Mouse (Mus musculus): ENCODE measurements around the gene Sox1.

Sox1 gene

GRCm38 (mm10) chr8:12389116-12389471 lies 6.0 kb upstream of the Sox1 start:
- DNase-seq (ENCODE audit: low read depth, low spot score): no peak

- no peak for DNase-seq (ENCODE audit: low read depth, low spot score)
Observed at GRCm38 (mm10) chr8:12389801-12390639, 5.1 kb upstream of the Sox1 start.

DNA sequence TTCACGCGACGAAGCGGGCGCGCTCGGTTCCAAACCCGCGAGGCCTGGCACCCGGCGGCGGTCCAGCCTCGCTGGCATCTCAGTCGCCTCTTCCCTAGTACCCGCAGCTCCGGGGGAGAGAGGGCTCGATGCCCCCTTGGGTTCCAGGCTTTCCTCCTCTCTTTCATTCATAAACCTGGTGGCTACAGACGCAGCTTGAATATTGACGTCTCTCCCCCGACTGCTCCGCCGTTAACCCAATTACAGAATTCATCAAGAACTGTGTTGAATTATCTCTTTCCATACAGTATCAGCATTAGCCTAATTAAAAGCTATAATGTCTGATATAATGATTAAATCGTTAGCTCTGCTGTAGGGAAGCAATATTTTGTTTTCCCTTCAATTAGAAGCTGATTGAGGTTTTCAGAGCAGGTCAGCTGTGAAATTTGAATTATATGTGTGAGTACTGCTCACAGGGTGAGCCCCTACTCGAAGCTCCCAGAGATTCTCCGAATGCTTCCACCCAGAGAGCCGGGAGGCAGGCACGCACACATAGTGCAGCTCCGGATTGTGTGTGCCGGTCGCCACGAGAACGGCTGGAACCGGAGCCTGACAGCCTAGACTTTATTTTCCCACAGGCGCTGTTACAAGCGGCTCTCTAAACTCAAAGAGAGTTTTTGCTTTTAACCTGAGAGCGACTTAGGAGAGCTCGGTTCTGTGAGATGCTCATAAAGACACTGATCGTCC lies 4.3 kb upstream of the Sox1 start:
- no peak for DNase-seq (ENCODE audit: low read depth, low spot score)

DNA sequence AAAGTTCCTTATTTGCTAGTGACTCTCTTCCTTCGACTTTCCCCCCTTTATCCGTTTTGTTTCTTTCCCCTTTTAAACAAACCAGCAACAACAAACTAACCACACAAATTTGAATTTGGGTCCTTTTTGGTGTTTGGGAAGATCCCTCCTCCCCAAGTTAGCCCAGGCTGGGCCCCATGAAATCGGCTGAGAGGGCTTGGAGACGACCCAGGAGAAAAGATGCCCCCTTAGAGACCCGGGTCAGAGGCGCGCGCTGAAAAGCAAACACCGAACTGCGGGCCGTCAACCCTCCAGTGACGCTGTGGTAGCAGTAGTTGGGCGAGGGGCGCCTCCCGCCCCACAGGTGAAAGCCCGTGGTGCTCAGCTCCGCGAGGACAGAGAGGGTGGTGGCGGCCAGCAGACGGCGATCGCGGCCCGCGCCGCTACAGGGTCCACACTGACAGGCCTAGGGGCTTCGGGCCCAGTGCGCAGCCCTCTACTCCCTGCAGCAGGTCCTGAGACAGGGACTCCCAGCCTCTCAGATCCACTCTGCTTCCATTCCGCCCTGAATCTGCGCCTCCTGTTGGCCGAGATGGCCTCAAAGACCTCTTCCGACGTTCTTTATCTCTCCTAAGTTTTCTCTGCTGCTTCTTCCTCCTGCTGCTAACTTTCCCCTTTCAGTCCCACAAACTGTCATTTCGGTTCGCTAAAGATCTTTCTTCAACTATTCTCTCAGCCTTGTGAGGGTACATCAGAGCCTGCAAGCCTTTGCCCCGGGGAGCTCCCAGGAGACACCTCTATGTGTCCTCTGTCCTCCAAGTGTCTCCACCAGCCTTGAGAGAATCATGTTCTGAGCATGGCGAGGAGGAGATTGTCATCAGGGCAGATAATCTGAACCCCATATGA lies 3.5 kb upstream of the Sox1 start:
- no peak for DNase-seq (ENCODE audit: low read depth, low spot score)

DNA sequence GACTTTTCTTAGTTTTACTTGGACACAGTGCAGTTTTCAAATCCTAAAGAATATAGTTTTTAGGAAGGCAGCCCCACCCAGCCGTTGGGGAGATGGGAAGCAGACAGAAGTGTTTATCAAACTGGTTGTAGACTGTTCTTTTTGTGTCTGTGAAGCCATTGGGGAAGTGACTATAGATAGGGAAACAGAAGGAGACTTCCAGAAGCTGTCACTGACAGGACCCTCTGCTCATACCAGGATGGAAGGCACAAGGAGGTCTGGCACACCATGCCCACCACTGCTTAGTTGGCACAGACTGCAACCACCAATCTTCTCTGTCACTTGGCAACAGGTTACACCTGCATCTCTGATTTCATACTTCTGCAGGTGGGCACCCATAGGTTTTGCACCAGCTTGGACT lies 2.3 kb upstream of the Sox1 start:
- DNase-seq (ENCODE audit: low read depth, low spot score): no peak

- DNase-seq (ENCODE audit: low read depth, low spot score): no peak
Observed at GRCm38 (mm10) chr8:12394385-12395000, 602 bp upstream of the Sox1 start.

- no peak for DNase-seq (ENCODE audit: low read depth, low spot score)
Observed at GRCm38 (mm10) chr8:12396501-12397345, 1.6 kb downstream of the Sox1 start.

- DNase-seq (ENCODE audit: low read depth, low spot score): no peak
Observed at GRCm38 (mm10) chr8:12397346-12397925, 2.3 kb downstream of the Sox1 start.

DNA sequence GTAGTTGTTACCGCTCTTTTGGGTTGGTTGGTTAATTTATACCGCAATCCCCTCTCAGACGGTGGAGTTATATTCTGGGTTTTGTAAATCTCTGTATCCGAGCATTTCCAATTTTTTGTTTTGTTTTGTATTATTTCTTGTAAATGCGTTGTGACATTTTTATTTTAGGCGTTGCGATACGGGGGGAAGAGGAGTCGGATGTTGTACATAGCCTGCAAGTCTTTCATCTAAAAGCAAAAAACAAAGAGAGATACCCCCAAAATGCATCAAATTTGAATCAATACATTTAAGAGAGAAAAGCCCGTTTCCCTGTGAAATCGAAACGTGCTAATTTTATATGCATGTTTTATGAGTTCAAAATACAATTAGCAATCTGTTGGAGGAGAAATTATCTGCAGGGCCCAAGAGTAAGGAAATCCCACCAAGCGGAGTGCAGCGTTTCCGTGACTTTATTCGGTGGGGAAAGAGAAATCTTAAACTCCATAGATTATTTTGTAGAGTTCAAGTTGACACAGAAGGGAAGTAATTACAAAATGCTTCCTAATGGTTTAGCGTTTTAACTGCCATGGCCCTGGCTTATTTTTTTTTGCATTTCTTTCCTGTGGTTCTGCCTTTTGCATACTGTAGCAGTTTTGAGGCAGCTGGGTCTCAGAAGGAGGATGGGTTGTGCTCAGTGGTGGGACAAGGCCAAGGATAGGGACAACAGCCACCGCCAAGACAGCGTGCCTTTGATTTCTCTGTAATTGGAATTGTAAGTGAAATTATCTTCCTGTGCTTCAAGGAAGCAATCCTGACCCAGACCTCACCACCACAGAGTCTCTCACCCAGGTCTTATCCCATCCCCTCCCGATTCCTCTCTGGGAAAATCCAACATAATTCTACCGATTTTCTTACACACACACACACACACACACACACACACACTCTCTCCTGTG lies 3.2 kb downstream of the Sox1 start:
- no peak for DNase-seq (ENCODE audit: low read depth, low spot score)

DNA sequence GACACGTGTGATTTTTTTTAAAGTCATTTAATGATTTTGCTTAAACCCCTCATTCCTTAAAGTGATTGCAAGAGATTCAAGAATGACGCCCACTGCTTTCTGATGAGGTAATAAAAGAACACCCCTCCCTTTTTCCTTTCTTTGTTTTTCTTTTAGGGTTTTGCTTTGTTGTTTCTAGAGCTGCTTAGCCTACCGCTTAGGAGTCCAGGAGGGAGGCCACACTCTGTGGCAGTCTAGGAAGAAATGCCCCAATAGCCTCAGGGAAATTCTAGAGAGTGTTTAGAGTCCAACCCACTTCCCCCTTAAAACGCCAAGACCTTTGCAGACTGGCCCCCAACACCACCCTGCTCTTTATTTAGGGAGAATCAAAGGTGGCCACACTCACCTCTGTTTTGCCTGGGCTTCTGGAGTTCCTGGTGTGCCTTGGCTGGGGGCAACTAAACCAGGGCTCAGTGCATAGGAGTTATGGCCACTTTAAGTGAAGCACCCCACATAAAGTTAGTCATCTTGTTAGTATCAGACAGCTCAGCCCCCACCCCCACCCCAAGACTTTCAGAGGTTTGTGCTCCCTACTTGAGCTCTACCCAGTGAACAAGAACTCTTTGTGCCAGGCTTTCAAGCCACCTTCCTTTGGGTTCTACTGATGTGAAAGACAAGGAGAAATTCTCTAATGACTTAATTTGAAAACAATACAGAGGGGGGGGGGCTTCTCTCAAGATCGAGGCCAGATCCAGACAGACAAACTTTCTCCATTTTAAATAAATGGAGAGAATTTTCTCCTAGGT lies 4.5 kb downstream of the Sox1 start:
- no peak for DNase-seq (ENCODE audit: low read depth, low spot score)

DNA sequence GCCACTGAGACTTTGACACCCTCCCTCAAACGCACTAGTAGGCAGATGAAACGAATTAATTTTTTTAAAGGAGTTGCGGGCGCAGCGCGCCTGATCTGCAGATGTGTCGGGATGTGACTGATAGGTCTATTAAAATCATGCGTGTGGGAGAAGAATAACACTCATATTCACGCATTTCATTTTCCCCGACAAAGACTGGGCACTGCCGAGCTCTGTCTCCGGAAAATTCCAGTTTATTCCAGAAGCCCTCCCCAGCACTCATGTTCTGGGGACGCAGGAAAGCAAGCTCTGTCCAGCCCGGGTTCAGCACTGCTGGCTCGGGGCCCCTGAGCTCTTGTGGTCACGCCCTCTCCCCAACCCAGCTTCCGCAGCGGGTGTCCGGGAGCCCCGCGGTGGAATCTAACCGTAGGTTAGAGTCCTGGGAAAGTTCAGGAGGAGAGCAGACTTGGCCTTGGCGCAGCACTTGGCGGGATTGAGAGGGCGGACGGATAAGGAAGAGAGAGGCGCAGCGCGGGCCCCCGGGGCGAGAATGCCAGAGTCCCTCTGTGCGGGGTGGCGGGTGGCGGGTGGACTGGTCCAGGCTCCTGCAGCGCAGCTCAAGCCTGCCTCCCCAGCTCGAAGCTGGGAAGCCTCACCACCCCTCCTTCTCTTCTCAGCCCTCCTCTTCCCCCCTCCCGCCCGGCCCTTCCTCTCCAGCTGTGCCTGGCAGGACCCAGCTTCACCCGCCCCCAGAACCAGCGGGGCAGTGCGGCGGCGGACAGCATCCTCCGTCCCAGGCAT lies 5.7 kb downstream of the Sox1 start:
- no peak for DNase-seq (ENCODE audit: low read depth, low spot score)

DNA sequence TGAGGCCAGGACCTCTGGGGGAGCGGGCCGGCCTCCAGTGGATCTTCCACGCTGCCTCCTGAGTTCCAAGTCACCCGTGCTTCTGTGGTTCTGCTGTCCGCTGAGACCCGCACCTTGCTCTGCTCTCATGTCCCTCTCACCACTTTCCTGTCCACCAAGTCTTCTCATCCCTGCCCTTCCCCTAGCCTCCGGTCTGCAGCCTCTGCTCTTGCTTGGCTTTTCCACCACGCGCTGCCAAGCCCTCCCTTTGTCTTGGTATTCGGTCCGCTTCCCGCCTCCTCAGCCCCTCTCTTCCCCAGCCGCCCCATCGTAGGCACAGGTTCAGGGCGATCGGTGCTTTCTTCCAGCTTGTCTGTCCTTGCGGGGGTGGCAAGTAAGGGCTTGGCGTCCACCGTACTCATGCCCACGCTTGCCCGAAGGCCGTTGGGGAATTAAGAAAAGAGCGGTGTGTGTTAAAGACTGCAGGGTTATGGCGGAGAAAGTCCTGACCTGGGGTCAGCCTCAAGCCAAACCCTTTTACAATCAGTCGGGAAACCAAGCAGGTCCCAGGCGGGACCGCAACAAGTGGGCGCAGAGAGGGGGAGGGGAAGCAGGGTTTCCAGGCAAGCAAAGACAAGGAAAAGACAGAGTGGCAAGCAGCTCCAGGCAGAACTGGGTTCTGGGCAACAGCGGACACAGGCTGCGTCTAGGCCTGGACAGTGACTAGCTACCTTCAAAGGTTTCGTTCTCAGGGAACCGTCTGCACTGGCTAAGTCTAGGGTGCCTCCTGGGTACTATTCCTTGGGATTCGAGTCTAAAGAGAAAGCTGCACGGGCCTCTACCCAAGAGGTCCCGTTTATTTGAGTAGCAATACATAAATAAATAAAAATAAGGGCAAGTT lies 6.5 kb downstream of the Sox1 start:
- no peak for DNase-seq (ENCODE audit: low read depth, low spot score)

DNA sequence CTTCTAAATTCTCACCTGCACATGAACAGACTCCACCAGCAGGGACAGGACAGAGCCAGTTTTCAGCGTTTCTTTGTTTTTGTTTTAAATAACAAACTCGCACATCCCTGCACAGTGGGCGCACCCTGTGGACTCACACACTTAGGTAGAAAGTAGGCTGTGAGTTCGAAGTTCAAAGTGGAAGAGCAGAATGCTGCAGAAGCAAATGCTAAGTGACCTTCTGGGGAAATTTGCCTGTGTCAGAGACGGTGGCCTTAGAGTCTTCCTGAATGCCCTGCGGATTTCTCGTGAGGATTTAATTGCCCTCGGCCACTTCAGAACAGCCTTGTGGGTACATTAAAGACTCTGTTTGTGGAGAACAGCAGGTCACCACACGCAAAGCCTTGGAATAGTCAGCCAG lies 7.6 kb downstream of the Sox1 start:
- no peak for DNase-seq (ENCODE audit: low read depth, low spot score)

DNA sequence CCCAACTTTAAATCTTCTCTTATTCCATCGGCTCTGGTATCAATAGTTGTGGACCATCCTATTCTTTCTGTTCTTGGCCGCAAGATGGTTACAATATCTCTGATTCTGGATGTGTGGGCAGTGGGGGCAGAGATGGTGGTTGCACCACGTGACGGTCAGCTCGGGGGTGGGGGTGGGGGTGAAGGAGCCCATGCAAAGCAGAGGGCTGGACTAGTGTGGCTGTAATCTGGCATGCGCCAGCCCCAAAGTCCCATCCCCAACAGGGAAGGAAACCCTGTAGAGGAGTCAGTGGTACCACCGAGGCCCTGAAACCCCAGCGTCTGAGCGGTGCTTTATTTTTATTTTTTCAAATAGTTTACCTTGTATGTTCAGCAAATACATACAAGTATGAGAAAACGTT lies 12.9 kb downstream of the Sox1 start:
- no peak for DNase-seq (ENCODE audit: low read depth, low spot score)

DNA sequence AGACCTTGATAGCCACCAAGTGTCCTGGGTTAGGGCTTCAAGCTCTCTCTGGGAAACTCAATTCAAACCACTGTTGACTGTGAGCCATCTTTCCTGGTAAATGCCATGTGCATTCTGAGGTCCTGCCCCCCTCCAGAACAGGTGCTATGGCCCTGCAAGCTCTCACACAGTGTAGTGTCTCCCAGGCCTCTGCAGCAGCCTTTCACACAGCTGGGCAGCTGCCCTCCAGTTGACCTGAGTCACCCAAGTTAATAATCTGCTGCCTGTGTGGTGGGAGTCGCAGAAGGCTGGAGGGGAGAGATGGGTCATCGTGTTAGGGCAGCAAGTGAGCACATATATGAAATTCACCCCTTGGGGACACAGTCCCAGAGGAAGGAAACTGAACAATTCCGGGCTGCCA lies 14.9 kb downstream of the Sox1 start:
- DNase-seq (ENCODE audit: low read depth, low spot score): no peak

DNA sequence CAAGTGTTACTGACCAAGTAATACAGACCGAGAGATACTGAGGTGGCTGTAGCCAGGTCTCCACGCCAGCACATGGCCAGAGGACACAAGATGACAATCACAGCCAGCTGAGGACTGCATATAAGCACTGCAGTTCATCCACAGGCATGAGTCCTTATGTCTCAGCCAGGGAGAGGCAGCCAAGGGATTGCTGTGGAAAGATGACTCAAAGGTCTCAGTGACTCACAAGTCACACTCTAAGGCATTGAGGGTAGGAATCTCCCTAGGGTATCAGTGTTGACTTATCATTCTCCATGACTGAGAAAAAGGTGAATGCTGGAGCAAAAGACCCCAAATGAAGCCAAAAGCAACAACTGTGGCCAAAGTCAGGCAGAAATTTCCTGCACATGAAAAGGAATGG lies 22.0 kb downstream of the Sox1 start:
- DNase-seq (ENCODE audit: low read depth, low spot score): no peak

DNA sequence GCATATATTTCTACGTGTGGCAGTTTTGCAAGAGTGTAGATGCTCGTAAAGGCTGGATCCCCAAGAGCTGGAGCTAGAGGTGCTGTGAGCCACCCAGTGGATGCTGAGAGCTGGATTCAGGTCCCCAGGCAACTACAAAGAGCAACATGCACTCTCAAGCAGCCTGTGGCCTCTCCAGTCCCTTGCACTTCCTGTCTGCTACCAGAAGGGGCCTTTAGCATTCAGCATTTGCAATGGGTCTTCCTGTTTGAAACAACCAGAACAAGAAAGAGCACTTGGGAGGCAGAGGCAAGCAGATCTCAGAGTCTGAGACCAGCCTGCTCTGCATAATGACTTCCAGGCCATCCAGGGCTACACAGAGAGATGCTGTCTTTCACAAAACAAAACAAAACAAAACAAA lies 25.4 kb downstream of the Sox1 start:
- DNase-seq (ENCODE audit: low read depth, low spot score): no peak
